Mouse (Mus musculus) liver, embryonic 14.5 days (tissue): ENCODE measurements around the gene Hacd2. TPM values are rescaled to one million over a fixed set of nuclear protein-coding genes. Genes with fewer than 3 reads are reported as not detected.

Experiments used
- ATAC-seq: fragments of 200-750 bp; cut with Nextera tagmentation; 2 replicates; pipeline ENCODE4 v1.8.0; 2017; ENCODE audit warnings: moderate number of reproducible peaks, mild to moderate bottlenecking, moderate library complexity; ENCODE audit not compliant: insufficient read depth
- DNase-seq, 3 experiments: peaks; one replicate each; pipeline ENCODE4 v3.0.0-alpha.2; 2012 to 2013; ENCODE audit warnings: low read depth in 3 of 3, low spot score in 3 of 3
- H3K27ac ChIP-seq: fragments of 300-500 bp; sonication (generic); 2 replicates; pipeline ENCODE4 v1.5.1; 2014; ENCODE audit warnings: moderate library complexity, mild to moderate bottlenecking, control low read depth, inconsistent platforms
- H3K27me3 ChIP-seq: fragments of 300-500 bp; sonication (generic); 2 replicates; pipeline ENCODE4 v1.6.1; 2014; ENCODE audit warnings: mild to moderate bottlenecking, low read length, moderate library complexity; ENCODE audit not compliant: control insufficient read depth, insufficient read depth
- H3K36me3 ChIP-seq: fragments of 300-500 bp; sonication (generic); replicated peaks from 2 replicates; pipeline ENCODE4 v1.6.1; 2014; ENCODE audit warnings: low read depth; ENCODE audit not compliant: control insufficient read depth, insufficient read depth
- H3K4me1 ChIP-seq, 2 experiments: fragments of 200-500 bp in 1 of 2; fragments of 300-500 bp in 1 of 2; sonication (generic) in 1 of 2; replicated peaks; 2 replicates each; pipeline ENCODE4 v1.6.1; 2012 to 2014; ENCODE audit warnings: antibody characterized with exemption in 1 of 2, inconsistent platforms in 1 of 2, low read length in 1 of 2; ENCODE audit not compliant: control insufficient read depth in 2 of 2, insufficient read depth in 2 of 2
- H3K4me2 ChIP-seq: fragments of 300-500 bp; sonication (generic); 2 replicates; pipeline ENCODE4 v1.6.1; 2014; ENCODE audit warnings: low read depth, mild to moderate bottlenecking, control low read depth, moderate library complexity
- H3K4me3 ChIP-seq, 2 experiments: fragments of 200-500 bp in 1 of 2; fragments of 300-500 bp in 1 of 2; sonication (generic) in 1 of 2; 2 replicates each; pipeline ENCODE4 v1.5.1; 2012 to 2014; ENCODE audit warnings: low read depth in 2 of 2, low read length in 2 of 2, mild to moderate bottlenecking in 2 of 2, control low read depth in 1 of 2, inconsistent platforms in 1 of 2, moderate library complexity in 1 of 2; ENCODE audit not compliant: insufficient read depth in 1 of 2
- H3K9ac ChIP-seq: fragments of 300-500 bp; sonication (generic); replicated peaks from 2 replicates; pipeline ENCODE4 v1.6.1; 2014; ENCODE audit warnings: mild to moderate bottlenecking, control low read depth, moderate library complexity
- H3K9me3 ChIP-seq: fragments of 300-500 bp; sonication (generic); 2 replicates; pipeline ENCODE4 v1.6.1; 2016; ENCODE audit warnings: low read length, mixed read lengths; ENCODE audit not compliant: control insufficient read depth
- CTCF ChIP-seq: IDR thresholded peaks from 2 replicates; pipeline ENCODE4 v1.5.1; 2016; ENCODE audit warnings: antibody characterized with exemption, low read depth, control low read depth
- EP300 ChIP-seq: IDR thresholded peaks from 2 replicates; pipeline ENCODE4 v1.6.1; 2016; ENCODE audit warnings: antibody characterized with exemption, low read depth
- whole genome bisulfite sequencing: fragments of 180-500 bp; shearing (Covaris S2); extraction: QIAGEN DNeasy Blood & Tissue Kit; methylation state at CpG from one replicate; pipeline ENCODE4 v1.1.7; 2014; ENCODE audit not compliant: insufficient replicate concordance; 5-methylcytosine and 5-hydroxymethylcytosine counted together
- polyA plus RNA-seq, 2 experiments: library from polyadenylated mRNA; depleted of rRNA in 1 of 2; stranded (reverse) in 1 of 2; unstranded in 1 of 2; fragments of >200 nt; fragmentation: Nextera tagmentation in 1 of 2; extraction: Ambion mirVana in 1 of 2; gene quantifications; 2 replicates each; pipeline versions ENCODE4 v1.2.1 to v1.2.3; 2012 to 2014

Hacd2 gene
- polyA plus RNA-seq, 2 experiments: 33.4 to 55.5 TPM

GRCm38 (mm10) chr16:35025347-35025746, 3.1 kb downstream of the Hacd2 start:
- H3K4me3 ChIP-seq: no peak overlapping the region
- H3K9ac ChIP-seq: no peak overlapping the region
- no peak for ATAC-seq
- peaks cover 2% of the 10 kb centered on the region for H3K36me3 ChIP-seq
- TF ChIP-seq EP300 (no peak), CTCF (no peak)
- no peaks in the 10 kb centered on the region; the same call in 1 of the 2 replicates for H3K9me3 ChIP-seq
- WGBS: 63% methylated on average over 4 of the region's 4 CpGs
- no peak for DNase-seq
- H3K4me2 ChIP-seq: no peak overlapping the region
- peaks cover 3% of the 10 kb centered on the region for H3K27me3 ChIP-seq
- H3K4me1 ChIP-seq: peaks cover 3 to 5% of the 10 kb centered on the region in 2 experiments
- H3K27ac ChIP-seq: no peak overlapping the region

GRCm38 (mm10) chr16:35033241-35033640, 11.0 kb downstream of the Hacd2 start:
- H3K36me3 ChIP-seq: peaks cover 4% of the 10 kb centered on the region
- H3K4me2 ChIP-seq: no peak overlapping the region
- 72% methylated on average over 3 of the region's 3 CpGs for WGBS
- H3K4me3 ChIP-seq: no peak overlapping the region
- ATAC-seq: no peak
- DNase-seq: no peak
- H3K27ac ChIP-seq: no peak overlapping the region
- no peak overlapping the region for H3K9ac ChIP-seq
- H3K4me1 ChIP-seq: peaks cover 0 to 3% of the 10 kb centered on the region in 2 experiments; a peak in 2 of 4 replicates
- H3K9me3 ChIP-seq: no peaks in the 10 kb centered on the region
- no peaks in the 10 kb centered on the region for H3K27me3 ChIP-seq
- TF ChIP-seq CTCF (no peak), EP300 (no peak)

- H3K4me2 ChIP-seq: no peak overlapping the region
- ATAC-seq (no peak), DNase-seq (no peak)
- no peak overlapping the region for H3K9ac ChIP-seq
- no peaks in the 10 kb centered on the region for H3K27me3 ChIP-seq
- H3K4me1 ChIP-seq: peaks cover 0 to 3% of the 10 kb centered on the region in 2 experiments; a peak in 2 of 4 replicates
- no peak overlapping the region for H3K4me3 ChIP-seq
- TF ChIP-seq EP300: no peak
- no peak for TF ChIP-seq CTCF
- peaks cover 2% of the 10 kb centered on the region for H3K36me3 ChIP-seq
- H3K27ac ChIP-seq: no peak overlapping the region
- 55% methylated on average over 8 of the region's 8 CpGs for WGBS
- no peaks in the 10 kb centered on the region for H3K9me3 ChIP-seq
Observed at GRCm38 (mm10) chr16:35033809-35034577, 11.8 kb downstream of the Hacd2 start.

GRCm38 (mm10) chr16:35034971-35035370, 12.7 kb downstream of the Hacd2 start:
- Histone ChIP-seq H3K27me3 (no peaks in the 10 kb centered on the region), H3K4me3 (no peak overlapping the region), H3K36me3 (peaks cover 2% of the 10 kb centered on the region; the same call in 1 of the 2 replicates), H3K9me3 (no peaks in the 10 kb centered on the region), H3K4me1 (peaks cover 0 to 3% of the 10 kb centered on the region in 2 experiments; a peak in 2 of 4 replicates), H3K9ac (no peak overlapping the region), H3K4me2 (no peak overlapping the region), H3K27ac (no peak overlapping the region)
- no peak for DNase-seq
- no peak for ATAC-seq
- no peak for TF ChIP-seq EP300
- WGBS: 75% methylated on average over 5 of the region's 5 CpGs

GRCm38 (mm10) chr16:35036754-35037153, 14.5 kb downstream of the Hacd2 start:
- H3K4me2 ChIP-seq: no peak overlapping the region
- TF ChIP-seq EP300: no peak
- no peak for TF ChIP-seq CTCF
- H3K36me3 ChIP-seq: 0 out of 2 replicates have a peak, but pooled peaks cover 2% of the 10 kb centered on the region
- no peak for DNase-seq
- no peak overlapping the region for H3K4me3 ChIP-seq
- no peaks in the 10 kb centered on the region for H3K27me3 ChIP-seq
- no peaks in the 10 kb centered on the region for H3K9me3 ChIP-seq
- H3K4me1 ChIP-seq: peaks cover 0 to 3% of the 10 kb centered on the region in 2 experiments; a peak in 2 of 4 replicates
- H3K27ac ChIP-seq: no peak overlapping the region
- 85% methylated on average over 5 of the region's 5 CpGs for WGBS
- H3K9ac ChIP-seq: no peak overlapping the region
- no peak for ATAC-seq
